Mouse (Mus musculus): ENCODE results near the gene Rffl. TPM values are rescaled to one million over a fixed set of nuclear protein-coding genes. Genes with fewer than 3 reads are reported as not detected.

The Rffl gene
- total RNA-seq, 2 experiments from 2014 or later = 11.1 to 11.2 TPM

DNA sequence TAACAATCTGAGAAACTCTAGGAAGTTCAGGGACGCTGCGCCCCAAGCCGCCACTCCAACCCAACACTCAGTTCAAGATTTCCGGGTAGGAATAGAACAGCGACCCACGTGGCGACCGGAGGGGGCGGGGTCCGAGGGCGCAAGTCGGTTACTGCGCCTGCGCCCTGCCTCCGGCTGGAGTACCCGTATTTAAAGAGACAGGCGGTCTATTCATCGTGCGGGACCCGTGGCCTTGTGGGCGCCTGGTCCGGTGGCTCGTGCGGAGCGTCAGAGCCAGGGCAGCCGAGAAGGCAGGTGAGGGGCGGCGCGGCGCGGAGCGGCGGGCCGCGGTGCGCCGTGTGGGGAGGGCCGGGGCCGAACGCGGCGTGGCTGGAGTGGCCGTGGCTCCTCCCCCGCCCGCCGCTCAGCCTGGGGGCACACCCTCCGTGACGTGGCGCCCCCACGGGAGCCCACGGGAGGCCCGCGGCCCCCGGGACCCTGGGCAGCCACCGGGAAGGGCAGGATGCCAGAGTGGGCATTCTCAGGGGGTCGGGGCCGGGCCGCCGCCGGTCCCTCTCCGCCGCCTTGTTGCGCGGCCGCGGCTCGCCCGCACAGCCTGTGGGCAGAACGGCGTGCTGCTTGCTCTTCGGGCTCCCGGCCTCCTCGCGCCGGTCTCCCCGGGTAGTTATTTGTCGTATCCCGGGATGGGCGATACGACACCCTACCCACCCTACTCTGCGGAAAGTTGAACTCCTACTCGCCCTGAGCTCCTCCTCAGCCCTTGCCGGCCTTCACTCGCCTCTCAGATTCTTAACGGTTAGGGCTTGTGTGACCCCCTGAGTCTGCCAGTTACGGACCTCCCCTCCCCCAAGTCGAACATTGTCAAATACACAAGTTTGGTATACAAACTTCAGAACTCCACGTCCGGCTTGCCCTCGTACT is 89.8 kb downstream of the Rffl start, which contains the start of gene Lig3:
TSS of gene Lig3 (plus strand) at position 126 of the 921 bp plus-strand sequence.
- peak; percentile 94 to 95 for DNase-seq (ENCODE audit: low spot score in 2 of 2)

DNA sequence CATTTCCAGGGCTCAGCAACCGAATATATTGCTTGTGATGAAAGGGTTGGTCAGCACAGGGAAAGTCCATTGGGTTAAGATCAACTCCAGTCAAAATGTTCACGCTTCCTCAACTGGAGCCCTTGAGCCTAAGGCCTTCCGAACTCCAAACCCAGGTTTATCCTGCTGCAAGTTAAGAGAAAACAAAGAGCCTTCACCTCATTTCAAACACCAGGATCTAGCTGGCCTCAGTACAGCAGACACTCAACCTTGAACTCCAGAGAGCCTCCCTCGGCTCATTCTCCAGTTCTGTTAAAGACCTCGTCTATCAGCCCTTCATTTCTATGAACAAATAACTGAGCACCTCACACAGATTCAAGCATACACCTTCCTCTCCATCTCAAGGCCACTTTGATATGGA is 90.9 kb downstream of the Rffl start:
- DNase-seq (ENCODE audit: low spot score in 2 of 2) = no peak

DNA sequence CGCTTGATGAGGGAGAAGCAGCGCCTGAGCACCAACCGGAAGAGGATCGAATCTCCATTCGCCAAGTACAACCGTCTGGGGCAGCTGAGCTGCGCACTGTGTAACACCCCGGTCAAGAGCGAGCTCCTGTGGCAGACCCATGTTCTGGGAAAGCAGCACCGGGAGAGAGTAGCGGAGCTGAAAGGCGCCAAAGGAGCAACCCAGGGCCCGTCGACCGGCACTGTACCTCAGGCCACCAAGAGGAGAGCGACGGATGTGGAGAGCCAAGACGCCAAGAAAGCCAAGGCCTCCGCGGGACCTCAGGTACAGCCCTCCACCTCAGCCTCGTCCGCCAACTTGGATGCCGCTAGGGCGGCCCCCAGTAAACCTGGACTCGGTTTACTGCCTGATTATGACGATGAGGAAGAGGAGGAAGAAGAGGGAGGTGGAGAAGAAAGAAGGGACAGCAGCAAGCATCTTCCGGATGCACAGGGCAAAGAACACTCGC is 106.5 kb downstream of the Rffl start:
- DNase-seq (ENCODE audit: low spot score in 2 of 2) = no peak

DNA sequence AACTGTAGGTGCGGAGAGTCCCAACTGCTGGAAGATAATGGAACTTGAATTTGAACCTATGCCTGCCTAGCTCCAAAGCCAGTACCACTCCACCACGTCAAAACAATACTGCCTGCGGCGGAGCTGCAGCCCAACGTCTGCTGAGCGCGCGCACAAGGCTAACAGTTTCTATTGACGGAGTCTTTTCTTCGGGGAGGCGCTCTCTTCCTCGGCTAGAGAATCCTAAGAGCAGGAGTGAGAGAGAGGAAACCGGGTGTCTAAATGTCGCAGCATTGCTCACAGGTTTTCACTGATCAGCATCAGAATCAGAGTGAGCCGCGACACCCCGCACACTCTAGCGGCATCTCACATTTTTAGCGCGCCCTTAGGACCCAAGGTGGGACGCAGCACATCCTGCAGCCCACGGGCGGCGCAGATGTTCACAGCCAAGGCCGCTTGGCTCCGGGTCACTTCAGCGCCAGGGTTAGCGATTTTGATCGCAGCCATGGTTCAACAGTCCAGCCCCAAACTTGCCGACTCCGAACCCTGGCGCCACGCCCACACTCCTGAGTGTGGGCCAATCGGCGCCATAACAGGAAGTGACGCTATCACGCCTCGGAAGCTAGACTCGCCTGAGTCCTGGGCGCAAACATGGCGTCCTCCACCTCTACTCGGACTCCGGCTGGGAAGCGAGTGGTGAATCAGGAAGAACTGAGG is 107.1 kb downstream of the Rffl start, which contains the start of the genes Cct6b and Zfp830:
TSS of gene Cct6b (minus strand) at position 580 of the 696 bp plus-strand sequence.
TSS of gene Zfp830 (plus strand) at position 604 of the 696 bp plus-strand sequence.
- peak; percentile 94 to 95 for DNase-seq (ENCODE audit: low spot score in 2 of 2)

DNA sequence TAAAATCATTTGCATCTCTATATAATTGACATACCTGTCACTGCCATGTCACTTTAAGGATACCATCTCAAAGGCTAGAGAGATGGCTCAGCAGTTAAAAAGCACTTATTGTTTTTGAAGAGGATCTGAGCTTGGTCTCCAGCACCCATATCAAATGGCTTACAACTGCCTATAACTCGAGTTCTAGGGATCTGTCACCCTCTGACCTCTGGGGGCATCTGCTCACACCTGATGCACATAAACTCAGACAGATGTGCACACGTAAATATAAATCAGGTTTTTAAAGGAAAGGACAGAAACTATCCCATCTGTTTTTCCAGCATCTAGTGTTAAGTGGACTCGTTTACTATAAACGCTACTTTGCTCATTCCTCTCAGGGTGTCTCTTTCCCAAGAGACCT is 107.7 kb downstream of the Rffl start:
- no peak for DNase-seq (ENCODE audit: low spot score in 2 of 2)

DNA sequence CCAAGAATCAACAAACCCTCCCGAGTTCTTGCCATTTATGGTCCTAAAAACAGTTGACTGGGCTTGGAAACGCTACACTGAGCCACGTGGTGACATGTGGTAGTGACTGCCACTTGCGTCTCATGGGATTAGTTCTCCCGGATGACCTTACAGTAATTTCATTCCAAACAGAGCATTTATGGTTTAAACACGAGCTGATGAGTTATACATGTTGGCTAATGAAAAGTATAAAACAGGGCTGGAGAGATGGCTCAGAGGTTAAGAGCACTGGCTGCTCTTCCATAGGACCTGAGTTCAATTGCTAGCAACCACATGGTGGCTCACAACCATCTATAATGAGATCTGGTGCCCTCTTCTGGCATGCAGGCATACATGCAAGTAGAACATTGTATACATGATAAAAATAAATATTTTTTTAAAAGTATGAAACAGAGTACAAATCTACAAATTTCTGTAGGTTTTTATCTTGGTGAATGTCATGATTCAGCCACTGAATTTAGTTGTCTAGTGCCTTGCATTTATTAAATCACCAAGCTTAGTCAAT is 108.7 kb downstream of the Rffl start:
- no peak for DNase-seq (ENCODE audit: low spot score in 2 of 2)

DNA sequence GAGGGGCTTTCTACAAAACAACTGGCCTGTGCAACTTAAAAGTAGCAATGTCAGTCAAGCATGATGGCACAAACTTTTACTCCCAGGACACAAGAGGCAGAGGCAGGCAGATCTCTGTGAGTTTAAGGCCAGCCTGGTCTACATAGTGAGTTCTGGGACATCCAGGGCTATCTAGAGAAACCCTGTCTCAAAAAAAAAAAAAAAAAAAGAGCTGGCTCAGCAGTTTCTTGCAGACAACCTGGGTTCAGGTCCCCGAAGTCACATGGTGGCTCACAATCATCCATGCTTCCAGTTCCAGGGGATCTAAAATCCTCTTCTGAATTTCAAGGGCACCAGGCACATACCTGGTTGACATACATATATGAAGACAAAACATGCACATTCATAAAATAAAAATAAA is 115.1 kb downstream of the Rffl start:
- DNase-seq (ENCODE audit: low spot score in 2 of 2) = no peak

Other genes starting within 250 kb of the Rffl start
- under 1 TPM; 0.21 to 0.26 TPM for gene Cct6b, start 106.9 kb downstream of the Rffl start, total RNA-seq (2021)
- 10 to 100 TPM; 15.3 to 18.0 TPM for gene Zfp830, start 106.9 kb downstream of the Rffl start, total RNA-seq (2021)
- gene Lig3, start 90.1 kb downstream of the Rffl start, total RNA-seq (2021) = 10 to 100 TPM; 21.0 to 21.1 TPM
- gene Rad51d, start 19.4 kb upstream of the Rffl start, total RNA-seq (2021) = 10 to 100 TPM; 17.5 to 21.0 TPM
- not detected for gene Fndc8, start 20.9 kb upstream of the Rffl start, total RNA-seq (2021)
- gene Nle1, start 37.2 kb upstream of the Rffl start, total RNA-seq (2021) = 10 to 100 TPM; 37.2 to 41.6 TPM
- gene Unc45b, start 39.3 kb upstream of the Rffl start, total RNA-seq (2021) = 1 to 10 TPM in 1 of 2 experiments, under 1 TPM in 1; 1.00 to 1.5 TPM
- 1 to 10 TPM; 2.4 to 4.2 TPM for gene Slfn5, start 80.1 kb upstream of the Rffl start, total RNA-seq (2021)
- gene Slfn9, start 120.6 kb upstream of the Rffl start, total RNA-seq (2021) = under 1 TPM; 0.21 to 0.28 TPM
- gene Slfn8, start 149.6 kb upstream of the Rffl start, total RNA-seq (2021) = under 1 TPM; 0.80 to 0.81 TPM
- 1 to 10 TPM in 1 of 2 experiments, under 1 TPM in 1; 0.80 to 1.8 TPM for gene Slfn2, start 193.9 kb upstream of the Rffl start, total RNA-seq (2021)
- not detected for gene Slfn1, start 245.6 kb upstream of the Rffl start, total RNA-seq (2021)

All from left cerebral cortex, adult 18-20 months (tissue).